Mouse (Mus musculus): ENCODE results near the gene Snrnp27. TPM values are rescaled to one million over a fixed set of nuclear protein-coding genes. Genes with fewer than 3 reads are reported as not detected.

Gene Snrnp27
- polyA plus RNA-seq (2012; rRNA removed), result 6.9 and 10.2 TPM in 2 replicates

GRCm38 (mm10) chr6:86683872-86684654 lies at the start of gene Snrnp27:
TSS of gene Snrnp27 (minus strand) at chr6:86684522.

GRCm38 (mm10) chr6:86733183-86733876 lies 49.0 kb upstream of the Snrnp27 start, which contains the start of gene Gmcl1:
TSS of gene Gmcl1 (minus strand) at chr6:86733383.

DNA sequence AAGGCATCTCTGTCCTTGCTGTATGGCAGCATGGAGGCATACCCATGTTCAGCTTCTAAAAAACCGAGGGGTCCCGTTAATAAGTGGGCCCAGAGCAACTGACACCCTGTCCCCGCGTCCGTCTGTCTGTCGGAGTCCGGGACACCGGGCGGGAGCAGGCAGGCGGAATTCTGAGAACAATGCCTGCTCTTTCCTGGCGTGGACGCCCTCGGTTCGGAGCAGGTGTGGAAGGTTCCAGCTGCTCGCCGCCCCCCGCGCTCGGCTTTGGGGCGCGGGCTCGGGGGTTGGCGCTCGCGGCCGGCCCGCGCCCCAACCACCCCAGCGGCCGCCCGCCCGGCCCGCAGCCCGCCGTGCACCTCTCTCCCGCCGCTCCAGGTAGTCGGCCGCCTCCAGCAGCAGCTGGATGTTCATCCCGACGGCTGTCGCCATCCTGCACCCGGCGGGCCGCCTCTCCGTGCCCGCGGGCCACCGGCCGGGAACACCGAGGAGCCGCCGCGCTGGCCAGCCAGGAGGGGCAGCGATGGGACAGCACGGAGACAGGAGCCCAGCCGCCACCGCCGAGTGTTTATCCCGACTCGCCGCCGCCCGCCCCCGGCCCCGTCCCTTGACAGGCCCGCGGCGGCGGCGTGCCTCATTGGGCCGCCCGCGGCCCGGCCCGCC lies 15.6 kb downstream of the Snrnp27 start, which contains the start of gene Mxd1:
Gene Mxd1, minus strand, starts transcription at position 582 of the 660 bp plus-strand sequence.

GRCm38 (mm10) chr6:86627946-86628345 lies 56.4 kb downstream of the Snrnp27 start, which contains the start of gene Asprv1:
TSS of gene Asprv1 (plus strand) at chr6:86628164.

Other genes with a start within 250 kb of the Snrnp27 start
- 7.2 and 7.8 TPM in 2 replicates for gene C87436, start 246.1 kb downstream of the Snrnp27 start, polyA plus RNA-seq (2012; rRNA removed)
- 244 and 278 TPM in 2 replicates for gene Pcbp1, start 158.2 kb downstream of the Snrnp27 start, polyA plus RNA-seq (2012; rRNA removed)
- gene Asprv1, start 56.4 kb downstream of the Snrnp27 start, polyA plus RNA-seq (2012; rRNA removed), result 0.31 and 0.43 TPM in 2 replicates
- gene Mxd1, start 15.4 kb downstream of the Snrnp27 start, polyA plus RNA-seq (2012; rRNA removed), result 194 and 235 TPM in 2 replicates
- gene Gmcl1, start 48.9 kb upstream of the Snrnp27 start, polyA plus RNA-seq (2012; rRNA removed), result 14.7 and 19.8 TPM in 2 replicates
- 106 and 113 TPM in 2 replicates for gene Anxa4, start 109.1 kb upstream of the Snrnp27 start, polyA plus RNA-seq (2012; rRNA removed)
- gene Aak1, start 165.0 kb upstream of the Snrnp27 start, polyA plus RNA-seq (2012; rRNA removed), result 18.2 and 21.8 TPM in 2 replicates